Mouse (Mus musculus) adrenal gland, adult 18-20 months (tissue): ENCODE data around the gene Olfr1415. TPM values are rescaled to one million over a fixed set of nuclear protein-coding genes. Genes with fewer than 3 reads are reported as not detected.

ENCODE experiments used
- microRNA-seq, 2 experiments: library from miRNA; unstranded; fragments of <30 nt; microRNA quantifications; one replicate each; pipeline ENCODE4 v1.2.0; 2021; ENCODE audit warnings: borderline number of aligned reads in 2 of 2
- total RNA-seq, 2 experiments: library from RNA; stranded (reverse); gene quantifications; 1 replicate in 1 of 2; 2 replicates in 1 of 2; pipeline ENCODE4 v1.2.3; 2021

Olfr1415 gene
- total RNA-seq, 2 experiments from 2014 or later = not detected

Small RNAs within 50 kb of the gene (microRNA-seq; reads per million reads assigned to microRNA genes)
- gene Mir6900 = 1.8 to 2.4 reads per million in 2 experiments

Other genes starting within 250 kb of the Olfr1415 start
- 100 to 1,000 TPM; 352 to 602 TPM for gene Ndufa10, start 22.2 kb downstream of the Olfr1415 start, total RNA-seq
- not detected for gene Olfr1416, start 11.0 kb downstream of the Olfr1415 start, total RNA-seq
- not detected for gene Olfr1414, start 22.6 kb upstream of the Olfr1415 start, total RNA-seq
- not detected for gene Olfr1413, start 75.2 kb upstream of the Olfr1415 start, total RNA-seq
- not detected for gene Olfr1412, start 89.7 kb upstream of the Olfr1415 start, total RNA-seq
- not detected for gene Olfr1411, start 98.3 kb upstream of the Olfr1415 start, total RNA-seq
- gene Olfr1410, start 109.7 kb upstream of the Olfr1415 start, total RNA-seq = not detected
- not detected for gene Olfr12, start 121.7 kb upstream of the Olfr1415 start, total RNA-seq
- gene Cops9, start 145.9 kb upstream of the Olfr1415 start, total RNA-seq = 100 to 1,000 TPM; 348 to 366 TPM
- not detected for gene Otos, start 152.7 kb upstream of the Olfr1415 start, total RNA-seq